Mouse (Mus musculus) lung, postnatal 0 days (tissue): Measurements from ENCODE around the gene Dlg2. TPM values are rescaled to one million over a fixed set of nuclear protein-coding genes. Genes with fewer than 3 reads are reported as not detected.

Source experiments
- ATAC-seq: fragments of 200-750 bp; cut with Nextera tagmentation; 2 replicates; pipeline ENCODE4 v1.8.0; 2017; ENCODE audit warnings: moderate library complexity
- DNase-seq: peaks from one replicate; pipeline ENCODE4 v3.0.0-alpha.2; 2016; ENCODE audit warnings: low spot score
- H3K27ac ChIP-seq: fragments of 300-500 bp; sonication (generic); 2 replicates; pipeline ENCODE4 v1.5.1; 2014; ENCODE audit warnings: antibody characterized with exemption, mild to moderate bottlenecking, low read length, mixed read lengths
- H3K27me3 ChIP-seq: fragments of 300-500 bp; sonication (generic); replicated peaks from 2 replicates; pipeline ENCODE4 v1.6.1; 2014; ENCODE audit warnings: low read length, mixed read lengths; ENCODE audit not compliant: insufficient read depth
- H3K36me3 ChIP-seq: fragments of 300-500 bp; sonication (generic); 2 replicates; pipeline ENCODE4 v1.6.1; 2014; ENCODE audit warnings: low read length, mixed read lengths; ENCODE audit not compliant: insufficient read depth
- H3K4me1 ChIP-seq: fragments of 300-500 bp; sonication (generic); 2 replicates; pipeline ENCODE4 v1.6.1; 2014; ENCODE audit warnings: antibody characterized with exemption, low read depth, low read length, mixed read lengths; ENCODE audit not compliant: insufficient read depth
- H3K4me2 ChIP-seq: fragments of 300-500 bp; sonication (generic); replicated peaks from 2 replicates; pipeline ENCODE4 v1.6.1; 2014; ENCODE audit warnings: low read depth, mild to moderate bottlenecking, low read length, moderate library complexity, mixed read lengths
- H3K4me3 ChIP-seq: fragments of 300-500 bp; sonication (generic); 2 replicates; pipeline ENCODE4 v1.5.1; 2014; ENCODE audit warnings: low read depth, low read length
- H3K9ac ChIP-seq: fragments of 300-500 bp; sonication (generic); replicated peaks from 2 replicates; pipeline ENCODE4 v1.6.1; 2014; ENCODE audit warnings: low read depth, mild to moderate bottlenecking
- H3K9me3 ChIP-seq: fragments of 300-500 bp; sonication (generic); 2 replicates; pipeline ENCODE4 v1.6.1; 2016; ENCODE audit warnings: low read length, mixed read lengths
- CTCF ChIP-seq: IDR thresholded peaks from 2 replicates; pipeline ENCODE4 v1.5.1; 2016; ENCODE audit warnings: antibody characterized with exemption, mild to moderate bottlenecking
- EP300 ChIP-seq: IDR thresholded peaks from 2 replicates; pipeline ENCODE4 v1.6.1; 2016; ENCODE audit warnings: antibody characterized with exemption, mild to moderate bottlenecking, control low read depth
- WGBS: fragments of 180-500 bp; shearing (Covaris S2); extraction: QIAGEN DNeasy Blood & Tissue Kit; methylation state at CpG from one replicate; pipeline ENCODE4 v1.1.7; 2014; 5-methylcytosine and 5-hydroxymethylcytosine counted together
- polyA plus RNA-seq: library from polyadenylated mRNA; unstranded; fragments of >200 nt; fragmentation: Nextera tagmentation; extraction: Ambion mirVana; gene quantifications from 2 replicates; pipeline ENCODE4 v1.2.1, GENCODE M21; 2015

The Dlg2 gene
- polyA plus RNA-seq, 1 experiment from 2014 or later: 0.43 TPM

DNA sequence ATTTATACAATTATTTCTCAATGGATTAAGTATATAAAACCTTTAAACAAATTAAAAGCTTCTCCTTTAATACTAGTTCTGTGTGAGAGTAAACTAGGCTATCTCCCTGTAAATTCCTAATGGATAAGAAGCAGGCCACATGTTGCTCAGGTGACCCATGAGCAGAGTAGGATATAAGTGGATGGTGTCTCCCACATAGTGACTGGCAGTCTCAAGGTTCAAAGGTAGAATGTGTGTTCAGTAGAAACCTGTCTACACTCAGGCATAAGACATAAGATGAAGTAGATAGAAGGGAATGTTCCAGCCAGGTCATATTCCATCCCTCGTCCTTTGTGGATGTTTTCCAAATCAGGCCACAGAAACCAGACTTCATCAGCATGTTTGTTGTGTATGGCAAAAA lies 1532.2 kb downstream of the Dlg2 start:
- no peak overlapping the region for H3K9ac ChIP-seq
- H3K27ac ChIP-seq: no peak overlapping the region
- no peaks in the 10 kb centered on the region for H3K4me1 ChIP-seq
- H3K9me3 ChIP-seq: no peaks in the 10 kb centered on the region
- no peaks in the 10 kb centered on the region for H3K27me3 ChIP-seq
- H3K4me2 ChIP-seq: no peak overlapping the region
- TF ChIP-seq CTCF: no peak
- no peak for TF ChIP-seq EP300
- H3K36me3 ChIP-seq: no peaks in the 10 kb centered on the region
- WGBS: 76% methylated on average over 1 of the region's 1 CpGs
- DNase-seq (no peak), ATAC-seq (no peak)
- no peak overlapping the region for H3K4me3 ChIP-seq

DNA sequence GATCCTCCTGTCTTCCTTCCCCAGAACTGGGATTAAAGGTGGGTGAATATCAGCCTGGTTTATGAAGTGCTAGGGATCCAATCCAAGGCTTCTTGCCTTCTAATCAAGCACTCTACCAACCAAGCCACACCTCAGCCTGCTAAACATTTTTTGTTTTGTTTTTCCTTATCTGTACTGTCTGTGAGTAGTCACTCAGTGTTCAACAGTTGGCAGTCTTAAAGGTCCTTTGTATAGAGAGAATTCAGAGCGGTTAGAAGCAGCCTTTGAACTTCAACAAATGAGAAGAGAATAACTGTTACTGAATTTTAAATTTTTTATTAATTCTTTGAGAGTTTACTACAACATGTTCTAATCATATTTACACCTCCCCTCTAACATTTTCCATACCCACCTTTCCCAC lies 1548.5 kb downstream of the Dlg2 start:
- WGBS: 38% methylated on average over 1 of the region's 1 CpGs

DNA sequence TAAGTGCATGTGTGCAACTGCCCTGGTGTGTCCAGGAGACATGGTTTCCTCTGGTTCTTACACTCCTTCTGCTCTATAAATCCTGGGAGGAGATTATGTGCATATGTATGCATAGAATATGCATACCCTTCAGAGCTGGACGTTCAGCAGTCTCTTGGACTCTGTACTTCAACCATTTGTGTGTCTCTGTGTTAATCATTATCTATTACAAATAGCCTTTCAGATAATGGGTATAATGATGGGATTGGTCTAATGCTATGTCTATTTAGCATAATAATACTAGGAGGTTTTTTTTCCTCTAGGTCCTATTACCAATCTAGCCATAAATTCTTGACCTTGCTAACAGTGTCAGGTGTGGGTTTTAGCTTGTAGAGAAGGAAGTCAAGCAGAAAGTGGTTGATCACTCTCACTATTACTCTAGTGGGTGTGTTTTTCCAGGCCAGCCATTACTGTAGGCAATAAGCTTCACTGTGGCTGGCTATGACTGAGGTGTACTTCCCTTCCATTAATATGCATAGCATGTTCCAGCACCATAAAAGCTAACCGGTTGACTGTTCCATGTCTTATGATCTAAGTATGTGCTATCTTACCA lies 1549.1 kb downstream of the Dlg2 start:
- WGBS: 68% methylated on average over 2 of the region's 2 CpGs
- no peak overlapping the region for H3K4me3 ChIP-seq
- no peak overlapping the region for H3K9ac ChIP-seq
- TF ChIP-seq CTCF: no peak
- TF ChIP-seq EP300: no peak
- no peaks in the 10 kb centered on the region for H3K27me3 ChIP-seq
- H3K4me1 ChIP-seq: no peaks in the 10 kb centered on the region
- H3K27ac ChIP-seq: no peak overlapping the region
- no peaks in the 10 kb centered on the region for H3K36me3 ChIP-seq
- ATAC-seq (no peak), DNase-seq (no peak)
- no peak overlapping the region for H3K4me2 ChIP-seq
- no peaks in the 10 kb centered on the region for H3K9me3 ChIP-seq

More for the DNA sequence above, 1548.5 kb downstream of the Dlg2 start:
- H3K27ac ChIP-seq: no peak overlapping the region
- ATAC-seq (no peak), DNase-seq (no peak)
- no peaks in the 10 kb centered on the region for H3K27me3 ChIP-seq
- H3K9ac ChIP-seq: no peak overlapping the region
- H3K4me1 ChIP-seq: no peaks in the 10 kb centered on the region
- no peak overlapping the region for H3K4me3 ChIP-seq
- no peak for TF ChIP-seq EP300
- TF ChIP-seq CTCF: no peak
- no peak overlapping the region for H3K4me2 ChIP-seq
- H3K9me3 ChIP-seq: no peaks in the 10 kb centered on the region
- no peaks in the 10 kb centered on the region for H3K36me3 ChIP-seq

DNA sequence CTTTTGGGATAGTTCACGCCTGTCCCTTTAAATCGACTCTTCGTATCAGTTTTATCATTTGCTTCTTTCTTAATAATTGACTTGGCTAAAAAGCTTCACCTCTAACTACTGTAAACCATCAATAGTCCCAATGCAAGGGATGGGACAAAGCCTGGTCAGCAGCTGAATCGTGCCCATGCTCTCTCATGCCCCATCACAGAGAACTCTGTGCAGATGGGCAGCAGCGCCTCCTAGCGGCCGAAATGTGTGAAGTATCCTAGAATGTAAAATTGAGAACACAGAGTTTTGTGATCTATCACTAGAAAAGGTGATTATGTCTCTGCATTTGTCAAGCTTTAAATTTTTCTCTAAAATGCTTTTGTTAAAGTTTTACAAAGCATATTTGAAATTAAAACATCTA lies 1550.6 kb downstream of the Dlg2 start:
- ATAC-seq (no peak), DNase-seq (peak; percentile 38)
- 39% methylated on average over 7 of the region's 7 CpGs for WGBS
- Histone ChIP-seq H3K4me2 (no peak overlapping the region), H3K4me3 (no peak overlapping the region), H3K27me3 (no peaks in the 10 kb centered on the region), H3K36me3 (no peaks in the 10 kb centered on the region), H3K27ac (no peak overlapping the region), H3K9ac (no peak overlapping the region), H3K4me1 (no peaks in the 10 kb centered on the region), H3K9me3 (no peaks in the 10 kb centered on the region)
- TF ChIP-seq EP300 (no peak), CTCF (peak; percentile 89)

DNA sequence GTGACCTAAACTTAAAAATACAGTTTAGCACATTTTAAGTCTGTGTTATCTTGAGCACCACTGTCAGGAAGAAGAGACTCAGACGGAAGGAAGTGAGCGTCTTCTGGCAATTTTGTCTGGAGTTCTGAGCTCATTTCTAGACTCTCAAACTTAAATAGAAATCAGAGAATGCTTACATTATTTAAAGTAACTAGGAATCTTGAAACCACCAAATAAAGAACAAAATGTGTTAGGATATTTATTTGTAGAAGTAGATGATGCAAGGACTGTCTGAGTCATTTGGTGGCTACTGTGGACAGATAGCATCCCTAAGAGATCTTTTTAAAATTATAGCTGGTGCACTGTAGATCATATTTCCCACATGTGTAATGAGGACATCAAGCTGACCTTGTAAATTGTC lies 1557.8 kb downstream of the Dlg2 start:
- WGBS: 71% methylated on average over 2 of the region's 2 CpGs
- no peak for ATAC-seq
- no peak for DNase-seq
- H3K27me3 ChIP-seq: no peaks in the 10 kb centered on the region
- no peak for TF ChIP-seq EP300
- TF ChIP-seq CTCF: no peak
- H3K9ac ChIP-seq: no peak overlapping the region
- H3K4me2 ChIP-seq: no peak overlapping the region
- H3K9me3 ChIP-seq: no peaks in the 10 kb centered on the region
- no peaks in the 10 kb centered on the region for H3K36me3 ChIP-seq
- H3K4me1 ChIP-seq: no peaks in the 10 kb centered on the region
- no peak overlapping the region for H3K4me3 ChIP-seq
- H3K27ac ChIP-seq: no peak overlapping the region

DNA sequence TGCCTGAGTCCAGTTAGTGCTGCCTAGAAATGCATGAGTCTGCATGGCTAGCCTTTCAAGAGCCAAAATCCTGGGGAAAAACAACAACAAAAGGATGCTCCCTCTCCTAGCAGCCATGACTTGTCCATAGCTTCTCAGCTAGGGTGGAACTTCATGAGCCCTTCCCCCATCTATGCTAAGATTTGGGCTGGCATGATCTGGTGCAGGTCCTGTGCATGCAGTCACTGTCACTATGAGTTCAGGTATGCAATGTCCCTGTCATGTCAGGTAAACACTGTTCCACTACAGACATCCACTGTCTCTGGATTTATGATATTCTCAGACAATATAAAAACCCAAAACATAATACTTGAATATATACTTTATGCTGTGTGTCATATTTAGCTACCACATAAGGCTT lies 1563.7 kb downstream of the Dlg2 start:
- DNase-seq (no peak), ATAC-seq (no peak)
- Histone ChIP-seq H3K27ac (no peak overlapping the region), H3K9ac (no peak overlapping the region), H3K36me3 (no peaks in the 10 kb centered on the region), H3K9me3 (no peaks in the 10 kb centered on the region), H3K4me1 (no peaks in the 10 kb centered on the region), H3K4me3 (no peak overlapping the region), H3K4me2 (no peak overlapping the region), H3K27me3 (no peaks in the 10 kb centered on the region)
- no peak for TF ChIP-seq CTCF
- no peak for TF ChIP-seq EP300
